Mouse (Mus musculus): Measurements from ENCODE around the gene Capn10.
A peak's percentile ranks its signal among the peaks of the same experiment; 100 is the strongest.

DNA sequence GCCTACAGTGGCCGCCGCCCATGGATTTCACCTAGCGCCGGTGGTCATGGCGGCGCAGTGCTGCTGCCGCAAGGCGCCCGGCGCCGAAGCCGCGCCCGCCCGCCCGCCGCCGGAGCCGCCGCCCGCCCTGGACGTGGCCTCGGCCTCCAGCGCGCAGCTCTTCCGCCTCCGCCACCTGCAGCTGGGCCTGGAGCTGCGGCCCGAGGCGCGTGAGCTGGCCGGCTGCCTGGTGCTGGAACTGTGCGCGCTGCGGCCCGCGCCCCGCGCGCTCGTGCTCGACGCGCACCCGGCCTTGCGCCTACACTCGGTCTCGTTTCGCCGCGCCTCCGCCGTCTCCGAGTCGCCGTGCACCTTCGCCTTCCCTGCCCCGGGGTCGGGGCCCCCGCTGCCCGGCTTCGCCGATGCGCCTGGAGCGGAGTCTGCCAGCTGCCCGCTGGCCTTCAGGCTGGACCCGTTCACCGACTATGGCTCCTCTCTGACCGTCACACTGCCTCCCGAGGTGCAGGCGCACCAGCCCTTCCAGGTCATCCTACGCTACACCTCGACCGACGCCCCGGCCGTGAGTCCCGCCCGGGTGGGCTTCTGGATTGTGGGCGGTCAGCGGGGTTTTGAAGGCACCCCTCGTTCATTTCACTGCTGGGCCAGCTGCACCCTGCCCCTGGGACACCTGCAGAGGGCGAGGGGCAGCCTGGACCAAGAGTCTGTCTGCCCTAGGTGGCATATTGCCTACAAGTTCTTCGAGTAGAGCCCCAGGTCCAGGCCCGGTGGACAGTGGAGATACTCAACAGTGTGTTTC, 23.1 kb upstream of the Capn10 start:
- TF ChIP-seq CTCF (IDR thresholded peaks at IDR 0.05; ENCODE audit: low read depth, low read length) (peak; percentile 19; the same call in 1 of the 2 replicates), POLR2A (IDR thresholded peaks at IDR 0.05; ENCODE audit: extremely low read depth, insufficient read depth, low read length) (no peak)

Measured in liver, adult 2 months (tissue).